12 mouse cellular contexts compared by ENCODE assay signal in the genomic region with DNA sequence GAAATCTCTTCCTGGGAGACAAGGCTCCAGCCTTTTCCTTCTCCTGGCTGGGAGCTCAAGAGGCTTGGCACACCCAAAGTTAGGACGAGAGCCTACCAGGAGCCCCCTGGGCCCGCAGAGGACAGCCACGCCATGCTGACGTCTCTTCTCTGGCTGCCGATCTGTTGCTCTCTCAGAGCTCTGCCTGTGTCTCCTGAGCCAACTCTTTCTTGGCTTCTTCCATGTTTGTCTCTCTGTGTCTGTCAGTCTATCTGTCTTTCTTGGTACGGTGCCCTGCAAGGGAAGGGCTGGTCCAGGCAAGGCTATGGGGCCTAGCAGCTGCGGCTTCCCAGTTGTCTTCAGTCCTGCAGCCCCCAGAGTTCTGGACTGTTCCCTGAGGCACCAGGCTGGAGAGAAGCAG. TPM values are rescaled to one million over a fixed set of nuclear protein-coding genes. Genes with fewer than 3 reads are reported as not detected.
A peak's percentile ranks its signal among the peaks of the same experiment; 100 is the strongest.
DNase-seq lines count a peak whose midpoint lies in the region; ATAC-seq and TF ChIP-seq lines count a peak whose summit lies in the region.
"Had no signal": no experiment of that assay in that cellular context is flagged by ENCODE, and none has a peak within 500 bp of the region (broad histone marks: within the 10 kb centered on the region; RNA-seq: fewer than 3 reads in every experiment).

No protein-coding gene starts in this region.

- intact Hi-C loops in gastrocnemius, adult 2 months (cut with DNase I), result no loop called here

- peak overlapping the region; percentile 60 for H3K27ac ChIP-seq in gastrocnemius, adult 2 months
- no peak overlapping the region for H3K27ac ChIP-seq in heart, embryonic 11.5 days (ENCODE audit: low read depth, low read length)
- peak overlapping the region; percentile 52; the same call in 1 of the 2 replicates for H3K27ac ChIP-seq in lung, embryonic 16.5 days (ENCODE audit: low read length)
- H3K27ac ChIP-seq: hindbrain, embryonic 13.5 days; stomach, postnatal 0 days had no signal

- no peak for TF ChIP-seq CTCF in gastrocnemius, adult 2 months (IDR thresholded peaks at IDR 0.05)

- H3K4me3 ChIP-seq in gastrocnemius, adult 2 months, result no peak overlapping the region
- H3K4me3 ChIP-seq in heart, embryonic 11.5 days (ENCODE audit: low read depth, low read length), result no peak overlapping the region
- H3K4me3 ChIP-seq in lung, embryonic 16.5 days (ENCODE audit: low read length), result no peak overlapping the region
- H3K4me3 ChIP-seq: erythroblast, embryonic 14.5 days; hindbrain, embryonic 13.5 days had no signal

- peaks cover 40% of the 10 kb centered on the region for H3K4me1 ChIP-seq in heart, embryonic 11.5 days (ENCODE audit: control insufficient read depth, insufficient read depth, low read length)
- H3K4me1 ChIP-seq in lung, embryonic 16.5 days (replicated peaks; ENCODE audit: control insufficient read depth, insufficient read depth, low read length), result peaks cover 47% of the 10 kb centered on the region

- DNase-seq in heart, adult 11 months, result peak; percentile 98
- DNase-seq in heart, adult 8-10 months (ENCODE audit: low spot score), result no peak
- DNase-seq in gastrocnemius, adult 2 months, result peak; percentile 80
- no peak for DNase-seq in spleen, adult 12 weeks (ENCODE audit: low spot score)
- DNase-seq: kidney, postnatal 25 days had no signal

- 0 out of 2 replicates have a peak overlapping the region, but pooled peaks have one; percentile 10 for H3K9ac ChIP-seq in heart, embryonic 11.5 days (ENCODE audit: low read depth, low read length)
- H3K9ac ChIP-seq in lung, embryonic 16.5 days (ENCODE audit: low read length), result no peak overlapping the region

- no peak for ATAC-seq in heart, embryonic 11.5 days (replicated peaks; ENCODE audit: insufficient number of reproducible peaks, low FRiP score, low TSS enrichment)
- ATAC-seq in lung, embryonic 16.5 days (ENCODE audit: low read depth), result peak; percentile 62
- no peak for ATAC-seq in activated CD4-positive, CD25-positive, alpha-beta regulatory T cell, adult 4 months

- no peaks in the 10 kb centered on the region for H3K9me3 ChIP-seq in heart, embryonic 11.5 days (replicated peaks; ENCODE audit: control insufficient read depth, low read length)
- H3K9me3 ChIP-seq in lung, embryonic 16.5 days (ENCODE audit: control insufficient read depth, low read length), result no peaks in the 10 kb centered on the region
- H3K9me3 ChIP-seq: hindbrain, embryonic 13.5 days; megakaryocyte, embryonic 14.5 days had no signal

- H3K36me3 ChIP-seq in heart, embryonic 11.5 days (ENCODE audit: control insufficient read depth, insufficient read depth, low read length), result no peaks in the 10 kb centered on the region
- peaks cover 5% of the 10 kb centered on the region for H3K36me3 ChIP-seq in lung, embryonic 16.5 days (ENCODE audit: control insufficient read depth, insufficient read depth, low read length)
- H3K36me3 ChIP-seq: hindbrain, embryonic 13.5 days had no signal

- no peaks in the 10 kb centered on the region for H3K27me3 ChIP-seq in heart, embryonic 11.5 days (ENCODE audit: control insufficient read depth, insufficient read depth, low read length)
- no peaks in the 10 kb centered on the region for H3K27me3 ChIP-seq in lung, embryonic 16.5 days (ENCODE audit: control insufficient read depth, insufficient read depth, low read depth, low read length)

- no peak overlapping the region for H3K4me2 ChIP-seq in heart, embryonic 11.5 days
- no peak overlapping the region for H3K4me2 ChIP-seq in lung, embryonic 16.5 days (ENCODE audit: low read depth, low read length)
- H3K4me2 ChIP-seq: hindbrain, embryonic 13.5 days had no signal

- WGBS in heart, embryonic 11.5 days (ENCODE audit: insufficient replicate concordance), result 73% methylated on average over 7 of the region's 7 CpGs
- 47% methylated on average over 7 of the region's 7 CpGs for WGBS in lung, embryonic 16.5 days

RNA-seq across cellular contexts. Expression of gene Atoh8, which starts 24.6 kb away (rescaled TPM):
- 10 to 100 TPM in 2 of 4 experiments, 1 to 10 TPM in 2; 9.6 to 10.9 (median 10.1) TPM for total RNA-seq in heart, adult 8-10 months (2022)
- 1 to 10 TPM; 3.3 to 9.2 TPM for total RNA-seq in gastrocnemius, adult 2 months (2021)
- 11.6 and 11.8 TPM in 2 replicates for polyA plus RNA-seq in heart, embryonic 11.5 days (2014; fragmentation: Nextera tagmentation; extraction: Ambion mirVana)
- polyA plus RNA-seq in lung, embryonic 16.5 days (2015; fragmentation: Nextera tagmentation; extraction: Ambion mirVana), result 32.2 and 35.3 TPM in 2 replicates
- not detected for polyA plus RNA-seq in activated CD4-positive, CD25-positive, alpha-beta regulatory T cell, adult 4 months (2017; shearing (Covaris generic))
- polyA plus RNA-seq: erythroblast, embryonic 14.5 days had no signal

Comparison
In these comparisons a context has a peak if more than half of its experiments do, and no peak if none do; other contexts are left out.
1. DNase-seq: peak in heart, adult 11 months (single experiment) and gastrocnemius, adult 2 months (single experiment); none in heart, adult 8-10 months (single experiment) and spleen, adult 12 weeks (single experiment).
2. RNA of gene Atoh8, which starts 24.6 kb away (polyA plus RNA-seq): 32.2 to 35.3 TPM in lung, embryonic 16.5 days and 11.6 to 11.8 TPM in heart, embryonic 11.5 days; not detected in activated CD4-positive, CD25-positive, alpha-beta regulatory T cell, adult 4 months; every median in the first group is over 10 times any median in the second.